Mouse (Mus musculus) cerebellum, adult 2 months (tissue): ENCODE results near the gene Bloc1s1. TPM values are rescaled to one million over a fixed set of nuclear protein-coding genes. Genes with fewer than 3 reads are reported as not detected.

Experiments
- DNase-seq, 2 experiments: peaks; one replicate each; pipeline ENCODE4 v3.0.0; 2021
- H3K27ac ChIP-seq: fragments of 200-500 bp; 2 replicates; pipeline ENCODE4 v1.5.1; 2012; ENCODE audit warnings: low read length, control low read depth, inconsistent platforms; ENCODE audit not compliant: insufficient read depth
- H3K27me3 ChIP-seq: fragments of 200-500 bp; 2 replicates; pipeline ENCODE4 v1.6.1; 2012; ENCODE audit warnings: inconsistent platforms, mild to moderate bottlenecking, low read length, moderate library complexity; ENCODE audit not compliant: control insufficient read depth, insufficient read depth
- H3K4me1 ChIP-seq: fragments of 200-500 bp; 2 replicates; pipeline ENCODE4 v1.6.1; 2011; ENCODE audit warnings: low read length; ENCODE audit not compliant: control insufficient read depth, insufficient read depth
- H3K4me3 ChIP-seq: fragments of 200-500 bp; replicated peaks from 2 replicates; pipeline ENCODE3; 2011; ENCODE audit warnings: mild to moderate bottlenecking, low read depth, low read length, control low read depth; ENCODE audit not compliant: insufficient read depth
- CTCF ChIP-seq: fragments of 200-500 bp; IDR thresholded peaks from 2 replicates; pipeline ENCODE4 v1.5.1; 2011; ENCODE audit warnings: low read depth, mild to moderate bottlenecking, control low read depth, low read length, moderate library complexity, borderline replicate concordance; ENCODE audit not compliant: insufficient read depth
- POLR2A ChIP-seq: fragments of 200-500 bp; IDR thresholded peaks from 2 replicates; pipeline ENCODE4 v1.6.1; 2011; ENCODE audit warnings: low read length, control low read depth, borderline replicate concordance; ENCODE audit not compliant: insufficient read depth
- WGBS: fragments of 180-500 bp; shearing (Covaris S2); methylation state at CpG from one replicate; pipeline ENCODE4 v1.1.7; 2018; 5-methylcytosine and 5-hydroxymethylcytosine counted together
- polyA plus RNA-seq: library from polyadenylated mRNA; depleted of rRNA; stranded (reverse); fragments of >200 nt; gene quantifications from 2 replicates; pipeline ENCODE4 v1.2.3, GENCODE M21; 2012; rRNA removed

The Bloc1s1 gene
- polyA plus RNA-seq, 1 experiment: 350 TPM

GRCm38 (mm10) chr10:128878811-128879210 is 45.0 kb downstream of the Bloc1s1 start:
- WGBS: 74% methylated on average over 2 of the region's 2 CpGs
- Histone ChIP-seq H3K27ac (no peak overlapping the region), H3K4me1 (no peaks in the 10 kb centered on the region), H3K27me3 (no peaks in the 10 kb centered on the region), H3K4me3 (no peak overlapping the region)
- TF ChIP-seq CTCF (no peak), POLR2A (no peak)
- DNase-seq: no peak

GRCm38 (mm10) chr10:128878291-128878690 is 45.5 kb downstream of the Bloc1s1 start:
- no peak for TF ChIP-seq CTCF
- TF ChIP-seq POLR2A: no peak
- DNase-seq: no peak
- no peak overlapping the region for H3K27ac ChIP-seq
- H3K4me1 ChIP-seq: no peaks in the 10 kb centered on the region
- H3K4me3 ChIP-seq: no peak overlapping the region
- no peaks in the 10 kb centered on the region for H3K27me3 ChIP-seq

DNA sequence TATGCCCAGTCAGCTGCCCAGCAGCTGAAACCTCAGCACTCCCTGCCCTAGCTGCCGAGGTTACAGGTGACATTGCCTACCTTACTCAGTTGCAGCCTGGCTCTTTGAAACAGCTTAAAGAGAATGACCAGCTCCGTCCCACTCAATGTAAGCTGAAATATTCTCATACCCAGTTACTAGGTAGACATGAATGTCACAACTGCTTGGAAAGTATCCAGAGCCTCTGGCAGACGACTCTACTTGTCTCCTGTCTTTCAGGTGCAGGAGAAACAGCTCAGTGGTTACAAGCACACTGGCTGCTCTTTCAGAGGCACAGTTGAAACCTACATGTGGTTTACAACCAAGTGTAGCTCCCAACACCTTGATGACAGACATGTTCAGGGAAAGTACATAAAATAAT is 53.5 kb downstream of the Bloc1s1 start:
- Histone ChIP-seq H3K27ac (no peak overlapping the region), H3K27me3 (no peaks in the 10 kb centered on the region), H3K4me3 (no peak overlapping the region), H3K4me1 (no peaks in the 10 kb centered on the region)
- WGBS: 78% methylated on average over 3 of the region's 3 CpGs
- TF ChIP-seq CTCF (no peak), POLR2A (no peak)
- no peak for DNase-seq

Other genes starting within 250 kb of the Bloc1s1 start
- gene Suox, start 250.0 kb downstream of the Bloc1s1 start, polyA plus RNA-seq: 15.6 and 17.9 TPM in 2 replicates
- 132 and 133 TPM in 2 replicates for gene Rab5b, start 227.8 kb downstream of the Bloc1s1 start, polyA plus RNA-seq
- 1.00 and 1.5 TPM in 2 replicates for gene Pmel, start 219.8 kb downstream of the Bloc1s1 start, polyA plus RNA-seq
- gene Cdk2, start 219.0 kb downstream of the Bloc1s1 start, polyA plus RNA-seq: 3.8 and 3.9 TPM in 2 replicates
- gene Dgka, start 179.2 kb downstream of the Bloc1s1 start, polyA plus RNA-seq: 16.0 and 17.1 TPM in 2 replicates
- 37.2 and 39.7 TPM in 2 replicates for gene Pym1, start 176.1 kb downstream of the Bloc1s1 start, polyA plus RNA-seq
- gene Mmp19, start 133.1 kb downstream of the Bloc1s1 start, polyA plus RNA-seq: 0.61 and 0.70 TPM in 2 replicates
- 22.4 and 24.1 TPM in 2 replicates for gene Dnajc14, start 120.0 kb downstream of the Bloc1s1 start, polyA plus RNA-seq
- gene Tmem198b, start 119.7 kb downstream of the Bloc1s1 start, polyA plus RNA-seq: 26.4 and 26.6 TPM in 2 replicates
- gene Sarnp, start 106.7 kb downstream of the Bloc1s1 start, polyA plus RNA-seq: 54.5 and 60.2 TPM in 2 replicates
- gene Ormdl2, start 102.4 kb downstream of the Bloc1s1 start, polyA plus RNA-seq: 25.7 and 26.0 TPM in 2 replicates
- 13.6 and 14.8 TPM in 2 replicates for gene Gdf11, start 32.3 kb downstream of the Bloc1s1 start, polyA plus RNA-seq
- 108 and 110 TPM in 2 replicates for gene Cd63, start 23.0 kb downstream of the Bloc1s1 start, polyA plus RNA-seq
- gene Rdh5, start 1.1 kb downstream of the Bloc1s1 start, polyA plus RNA-seq: 37.0 and 45.7 TPM in 2 replicates
- 96.2 and 106 TPM in 2 replicates for gene Itga7, start 9.8 kb upstream of the Bloc1s1 start, polyA plus RNA-seq
- not detected in 2 replicates for gene Mettl7b, start 37.0 kb upstream of the Bloc1s1 start, polyA plus RNA-seq
- gene Olfr9, start 65.4 kb upstream of the Bloc1s1 start, polyA plus RNA-seq: not detected in 2 replicates
- not detected in 2 replicates for gene Olfr763, start 86.8 kb upstream of the Bloc1s1 start, polyA plus RNA-seq
- gene Olfr764-ps1, start 115.9 kb upstream of the Bloc1s1 start, polyA plus RNA-seq: not detected in 2 replicates
- gene Olfr765, start 126.0 kb upstream of the Bloc1s1 start, polyA plus RNA-seq: not detected in 2 replicates
- not detected in 2 replicates for gene Olfr766-ps1, start 144.9 kb upstream of the Bloc1s1 start, polyA plus RNA-seq
- not detected in 2 replicates for gene Olfr767, start 158.9 kb upstream of the Bloc1s1 start, polyA plus RNA-seq
- gene Olfr768, start 175.3 kb upstream of the Bloc1s1 start, polyA plus RNA-seq: not detected in 2 replicates
- not detected in 2 replicates for gene Olfr769, start 193.8 kb upstream of the Bloc1s1 start, polyA plus RNA-seq
- gene Olfr770, start 215.0 kb upstream of the Bloc1s1 start, polyA plus RNA-seq: not detected in 2 replicates
- gene Olfr771, start 240.7 kb upstream of the Bloc1s1 start, polyA plus RNA-seq: not detected in 2 replicates